ENCODE assay signal across 24 mouse cellular contexts in the genomic region with DNA sequence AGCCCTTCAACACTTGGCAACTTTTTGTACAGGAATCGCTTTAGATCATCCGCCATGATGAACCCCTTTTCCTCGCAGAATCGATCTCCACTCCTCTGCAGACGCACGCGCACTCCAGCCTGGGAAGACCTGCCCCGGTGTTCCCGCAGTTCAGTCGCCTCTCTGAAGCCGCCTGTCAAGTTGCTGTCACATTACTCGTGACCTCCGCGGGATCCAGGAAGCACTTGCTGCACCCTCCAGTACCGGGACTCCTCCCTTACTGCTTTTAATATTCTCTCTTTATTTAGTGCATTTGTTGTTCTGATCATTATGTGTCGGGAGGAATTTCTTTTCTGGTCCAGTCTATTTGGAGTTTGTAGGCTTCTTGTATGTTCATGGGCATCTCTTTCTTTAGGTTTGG. TPM values are rescaled to one million over a fixed set of nuclear protein-coding genes. Genes with fewer than 3 reads are reported as not detected.
"Had no signal": no experiment of that assay in that cellular context is flagged by ENCODE, and none has a peak within 500 bp of the region (broad histone marks: within the 10 kb centered on the region; RNA-seq: fewer than 3 reads in every experiment).

No protein-coding gene starts in this region.

RNA-seq across cellular contexts. Expression of gene Olfr670, which starts 12.2 kb away (rescaled TPM):
- total RNA-seq: layer of hippocampus, adult 8-10 months; layer of hippocampus, postnatal 10 days; layer of hippocampus, postnatal 36 days; left cerebral cortex, adult 2 months; left cerebral cortex, postnatal 10 days; left cerebral cortex, postnatal 36 days; liver, adult 2 months had no signal
- polyA plus RNA-seq: kidney, embryonic 15.5 days; limb, embryonic 11.5 days; liver, adult 2 months; liver, embryonic 13.5 days; liver, postnatal 0 days; lung, embryonic 14.5 days; lung, postnatal 0 days; macrophage; midbrain, embryonic 12.5 days; midbrain, embryonic 15.5 days; myocyte; neural tube, embryonic 13.5 days; small intestine, adult 2 months; spleen, adult 2 months; stomach, embryonic 16.5 days; testis, adult 2 months; urinary bladder, adult 2 months had no signal

RNA-seq across cellular contexts. Expression of gene Olfr669, which starts 16.2 kb away (rescaled TPM):
- total RNA-seq: layer of hippocampus, adult 8-10 months; layer of hippocampus, postnatal 10 days; layer of hippocampus, postnatal 36 days; left cerebral cortex, adult 2 months; left cerebral cortex, postnatal 10 days; left cerebral cortex, postnatal 36 days; liver, adult 2 months had no signal
- polyA plus RNA-seq: kidney, embryonic 15.5 days; limb, embryonic 11.5 days; limb, embryonic 14.5 days; liver, adult 2 months; liver, embryonic 13.5 days; liver, postnatal 0 days; lung, embryonic 14.5 days; lung, postnatal 0 days; macrophage; midbrain, embryonic 12.5 days; midbrain, embryonic 15.5 days; myocyte; neural tube, embryonic 13.5 days; small intestine, adult 2 months; spleen, adult 2 months; stomach, embryonic 16.5 days; testis, adult 2 months; urinary bladder, adult 2 months had no signal

RNA-seq across cellular contexts. Expression of gene Olfr668, which starts 22.4 kb away (rescaled TPM):
- total RNA-seq: layer of hippocampus, adult 8-10 months; layer of hippocampus, postnatal 10 days; layer of hippocampus, postnatal 36 days; left cerebral cortex, adult 2 months; left cerebral cortex, postnatal 10 days; left cerebral cortex, postnatal 36 days; liver, adult 2 months had no signal
- polyA plus RNA-seq: kidney, embryonic 15.5 days; limb, embryonic 11.5 days; limb, embryonic 14.5 days; liver, adult 2 months; liver, embryonic 13.5 days; liver, postnatal 0 days; lung, embryonic 14.5 days; lung, postnatal 0 days; macrophage; midbrain, embryonic 12.5 days; midbrain, embryonic 15.5 days; myocyte; neural tube, embryonic 13.5 days; small intestine, adult 2 months; spleen, adult 2 months; stomach, embryonic 16.5 days; testis, adult 2 months; urinary bladder, adult 2 months had no signal

RNA-seq across cellular contexts. Expression of gene Olfr671, which starts 28.7 kb away (rescaled TPM):
- total RNA-seq: layer of hippocampus, adult 8-10 months; layer of hippocampus, postnatal 10 days; layer of hippocampus, postnatal 36 days; left cerebral cortex, adult 2 months; left cerebral cortex, postnatal 10 days; left cerebral cortex, postnatal 36 days; liver, adult 2 months had no signal
- polyA plus RNA-seq: kidney, embryonic 15.5 days; limb, embryonic 11.5 days; limb, embryonic 14.5 days; liver, adult 2 months; liver, embryonic 13.5 days; liver, postnatal 0 days; lung, embryonic 14.5 days; lung, postnatal 0 days; macrophage; midbrain, embryonic 12.5 days; midbrain, embryonic 15.5 days; myocyte; neural tube, embryonic 13.5 days; small intestine, adult 2 months; spleen, adult 2 months; stomach, embryonic 16.5 days; testis, adult 2 months; urinary bladder, adult 2 months had no signal

RNA-seq across cellular contexts. Expression of gene Olfr667, which starts 29.0 kb away (rescaled TPM):
- total RNA-seq: layer of hippocampus, adult 8-10 months; layer of hippocampus, postnatal 10 days; layer of hippocampus, postnatal 36 days; left cerebral cortex, adult 2 months; left cerebral cortex, postnatal 10 days; left cerebral cortex, postnatal 36 days; liver, adult 2 months had no signal
- polyA plus RNA-seq: kidney, embryonic 15.5 days; limb, embryonic 11.5 days; limb, embryonic 14.5 days; liver, adult 2 months; liver, embryonic 13.5 days; liver, postnatal 0 days; lung, embryonic 14.5 days; lung, postnatal 0 days; macrophage; midbrain, embryonic 12.5 days; midbrain, embryonic 15.5 days; myocyte; neural tube, embryonic 13.5 days; small intestine, adult 2 months; spleen, adult 2 months; stomach, embryonic 16.5 days; testis, adult 2 months; urinary bladder, adult 2 months had no signal
